Mouse (Mus musculus) MEL (cell line): ENCODE results near the gene BC017158.

Source experiments
- BHLHE40 ChIP-seq: IDR thresholded peaks from 2 replicates; pipeline ENCODE4 v1.6.1; 2012; ENCODE audit warnings: low read depth, mild to moderate bottlenecking, inconsistent platforms, low read length, improper control_type of control experiment, borderline replicate concordance
- CHD1 ChIP-seq: IDR thresholded peaks from 2 replicates; pipeline ENCODE4 v1.6.1; 2012; ENCODE audit warnings: low read depth, mild to moderate bottlenecking, inconsistent platforms, low read length, improper control_type of control experiment
- CTCF ChIP-seq, 3 experiments: IDR thresholded peaks in 2 of 3; conservative IDR thresholded peaks in 1 of 3; 2 replicates each; pipeline ENCODE4 v1.5.1; 2011 to 2012; ENCODE audit warnings: low read length in 3 of 3, low read depth in 2 of 3, mild to moderate bottlenecking in 2 of 3, improper control_type of control experiment in 1 of 3, inconsistent platforms in 1 of 3, mixed read lengths in 1 of 3, moderate library complexity in 1 of 3; ENCODE audit not compliant: control insufficient read depth in 1 of 3, insufficient read depth in 1 of 3, poor library complexity in 1 of 3, severe bottlenecking in 1 of 3
- E2F4 ChIP-seq: IDR thresholded peaks from 2 replicates; pipeline ENCODE4 v1.6.1; 2011; ENCODE audit warnings: low read depth, low read length, improper control_type of control experiment, borderline replicate concordance
- MAFK ChIP-seq: IDR thresholded peaks from 2 replicates; pipeline ENCODE4 v1.6.1; 2011; ENCODE audit warnings: low read depth, mild to moderate bottlenecking, low read length, improper control_type of control experiment, borderline replicate concordance
- MAX ChIP-seq: IDR thresholded peaks from 2 replicates; pipeline ENCODE4 v1.6.1; 2011; ENCODE audit warnings: low read length, improper control_type of control experiment
- MAZ ChIP-seq: IDR thresholded peaks from 2 replicates; pipeline ENCODE4 v1.6.1; 2012; ENCODE audit warnings: low read depth, mild to moderate bottlenecking, inconsistent platforms, low read length, improper control_type of control experiment
- NRF1 ChIP-seq: IDR thresholded peaks from 2 replicates; pipeline ENCODE4 v1.6.1; 2014; ENCODE audit warnings: low read depth, mild to moderate bottlenecking, inconsistent platforms, low read length, improper control_type of control experiment, moderate library complexity; ENCODE audit not compliant: poor library complexity, insufficient read depth, severe bottlenecking
- POLR2A ChIP-seq, 2 experiments: IDR thresholded peaks; 2 replicates each; pipeline ENCODE4 v1.6.1; 2011 to 2012; ENCODE audit warnings: low read length in 2 of 2, mild to moderate bottlenecking in 2 of 2, control low read depth in 1 of 2, improper control_type of control experiment in 1 of 2, low read depth in 1 of 2, moderate library complexity in 1 of 2; ENCODE audit not compliant: control insufficient read depth in 1 of 2, insufficient read depth in 1 of 2, poor library complexity in 1 of 2
- USF2 ChIP-seq, 2 experiments: IDR thresholded peaks; 2 replicates each; pipeline ENCODE4 v1.6.1; 2011 to 2012; ENCODE audit warnings: improper control_type of control experiment in 2 of 2, low read length in 2 of 2, borderline replicate concordance in 1 of 2, inconsistent platforms in 1 of 2, low read depth in 1 of 2, mild to moderate bottlenecking in 1 of 2; ENCODE audit not compliant: insufficient read depth in 1 of 2
- ZC3H11A ChIP-seq: IDR thresholded peaks from 2 replicates; pipeline ENCODE4 v1.6.1; 2012; ENCODE audit warnings: low read depth, mild to moderate bottlenecking, inconsistent platforms, low read length, improper control_type of control experiment
- ZKSCAN1 ChIP-seq: IDR thresholded peaks from 2 replicates; pipeline ENCODE4 v1.6.1; 2012; ENCODE audit warnings: low read depth, mild to moderate bottlenecking, inconsistent platforms, low read length, improper control_type of control experiment, moderate library complexity

- TF ChIP-seq ZC3H11A = no peak
- no peak for TF ChIP-seq USF2 (IDR thresholded peaks at IDR 0.05; ENCODE audit: borderline replicate concordance in 1 of 2, insufficient read depth in 1 of 2, low read depth in 1 of 2, low read length in 2 of 2)
- TF ChIP-seq MAZ = no peak
- TF ChIP-seq MAFK = no peak
- TF ChIP-seq BHLHE40 = no peak
- TF ChIP-seq POLR2A (IDR thresholded peaks at IDR 0.05; ENCODE audit: control insufficient read depth in 1 of 2, insufficient read depth in 1 of 2, low read depth in 1 of 2, low read length in 2 of 2, poor library complexity in 1 of 2) = no peak
- no peak for TF ChIP-seq ZKSCAN1
- TF ChIP-seq CTCF (IDR thresholded peaks at IDR 0.05 in 2 of 3, conservative IDR thresholded peaks at IDR 0.05 in 1 of 3; ENCODE audit: control insufficient read depth in 1 of 3, insufficient read depth in 1 of 3, low read depth in 2 of 3, low read length in 3 of 3, poor library complexity in 1 of 3, severe bottlenecking in 1 of 3) = no peak
- TF ChIP-seq NRF1 = no peak
- TF ChIP-seq E2F4 = no peak
- no peak for TF ChIP-seq MAX
- no peak for TF ChIP-seq CHD1
These were observed 62.5 kb downstream of the BC017158 start for GRCm38 (mm10) chr7:128235481-128235880.
